Mouse (Mus musculus) CD4-positive, CD25-positive, alpha-beta regulatory T cell, adult 4 months (primary cell): ENCODE data around the gene Acp5. TPM values are rescaled to one million over a fixed set of nuclear protein-coding genes. Genes with fewer than 3 reads are reported as not detected.

Experiments used
- ATAC-seq: one replicate; pipeline ENCODE4 v1.8.0; 2017
- polyA plus RNA-seq, 2 experiments: library from polyadenylated mRNA; unstranded; fragments of 100-300 nt; shearing (Covaris generic); gene quantifications; one replicate each; pipeline ENCODE4 v1.2.1; 2017

Acp5 gene
- polyA plus RNA-seq, 2 experiments from 2014 or later: 221 to 282 TPM

DNA sequence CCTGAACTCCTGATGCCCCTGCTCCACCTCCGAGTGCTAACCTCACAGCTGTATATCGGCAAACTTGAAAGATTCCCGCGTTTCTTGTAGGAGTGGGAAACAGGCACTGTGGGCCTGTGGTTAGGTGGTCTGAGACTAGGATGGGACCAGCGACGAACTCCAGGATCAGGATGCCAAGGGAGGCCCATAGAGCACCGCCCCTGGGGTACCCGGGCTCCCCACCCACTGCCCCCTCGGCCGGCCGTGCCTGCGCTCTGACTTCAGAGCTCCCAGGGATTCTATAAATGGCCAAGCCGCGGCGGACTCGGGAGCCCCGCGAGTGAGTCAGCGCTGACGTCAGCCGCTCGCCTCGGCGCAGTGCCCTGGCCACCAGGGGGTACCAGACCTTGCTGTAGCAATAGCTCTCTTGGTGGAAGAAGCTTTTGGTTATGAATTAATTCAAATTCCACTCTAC lies 39.6 kb downstream of the Acp5 start:
- ATAC-seq: peak; percentile 99

DNA sequence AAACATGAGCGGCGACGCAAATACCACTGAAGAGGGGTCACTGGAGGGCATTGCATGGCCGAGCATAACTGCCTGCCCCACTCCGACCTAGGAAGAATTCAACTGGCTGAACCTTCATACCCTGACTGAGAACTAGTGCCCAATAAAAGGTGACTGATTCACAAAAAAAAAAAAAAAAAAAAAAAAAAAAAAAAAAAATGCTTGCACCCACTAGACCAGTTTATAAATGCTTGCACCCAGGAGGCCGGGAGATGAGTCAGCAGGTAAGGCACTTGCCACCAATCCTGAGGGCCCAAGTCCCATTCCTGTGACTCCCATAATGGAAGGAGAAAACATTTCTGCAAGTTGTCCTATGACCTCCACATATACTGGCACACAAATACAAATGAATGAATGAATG lies 42.8 kb downstream of the Acp5 start:
- no peak for ATAC-seq

DNA sequence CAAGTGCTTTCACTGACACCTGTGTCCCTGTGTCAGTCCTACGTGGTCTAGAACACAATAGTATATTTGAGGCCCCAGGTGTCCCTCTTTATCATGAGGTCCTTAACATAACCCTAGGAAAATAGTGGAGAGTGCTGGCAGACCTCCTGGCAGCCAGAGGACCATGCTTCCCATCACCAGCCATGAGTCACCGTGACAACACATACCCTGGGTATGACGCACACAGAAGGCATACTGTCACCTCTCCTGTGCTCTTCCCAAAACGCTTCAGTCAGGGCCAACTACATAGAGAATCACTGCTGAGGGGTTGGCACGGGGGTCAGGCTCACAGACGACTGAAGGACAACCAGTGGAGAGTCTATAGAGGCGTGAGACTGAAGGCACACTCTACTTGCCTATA lies 45.5 kb downstream of the Acp5 start:
- ATAC-seq: no peak

DNA sequence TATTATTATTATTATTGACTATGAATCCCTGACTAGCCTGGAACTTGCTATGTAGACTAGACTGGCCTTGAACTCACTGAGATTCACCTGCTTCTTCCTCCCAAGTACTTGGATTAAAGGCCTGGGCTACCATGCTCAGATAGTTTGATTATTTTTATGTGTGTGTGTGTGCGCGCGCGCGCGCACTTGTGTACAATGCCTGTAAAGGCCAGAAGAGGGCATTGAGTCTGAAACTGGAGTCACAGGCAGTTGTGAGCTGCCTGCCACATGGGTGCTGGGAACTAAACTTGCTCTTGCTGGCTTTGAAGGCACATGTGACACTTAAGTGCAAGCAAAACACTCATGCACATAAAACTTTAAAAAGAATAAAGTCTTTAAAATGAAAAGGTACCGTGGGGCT lies 46.2 kb downstream of the Acp5 start:
- ATAC-seq: no peak

DNA sequence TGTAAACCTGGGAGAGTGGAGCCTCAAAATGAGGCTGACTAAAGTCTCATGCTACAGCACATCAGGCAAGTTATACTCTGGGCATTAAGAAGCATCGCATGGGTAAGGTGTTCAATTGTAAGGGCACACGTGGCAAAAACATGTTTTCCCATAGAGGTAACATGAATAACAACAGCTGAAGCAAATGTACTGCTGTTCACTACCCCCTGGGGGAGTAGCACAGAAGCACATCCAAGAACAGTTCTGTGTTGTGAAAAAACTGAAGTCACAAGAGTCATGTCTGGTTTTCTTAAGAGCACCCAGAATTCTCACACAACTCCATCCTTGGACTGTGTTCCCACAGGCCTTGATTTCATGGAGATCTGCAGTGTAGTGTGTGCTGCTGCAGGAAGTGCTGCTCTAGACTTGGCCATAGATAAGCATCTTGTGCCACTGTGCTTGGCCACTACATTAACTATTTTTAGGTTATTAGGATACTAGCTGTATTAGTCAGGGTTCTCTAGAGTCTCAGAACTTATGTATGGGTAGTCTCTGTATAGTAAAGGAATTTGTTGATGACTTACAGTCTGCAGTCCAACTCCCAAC lies 48.4 kb downstream of the Acp5 start:
- no peak for ATAC-seq

DNA sequence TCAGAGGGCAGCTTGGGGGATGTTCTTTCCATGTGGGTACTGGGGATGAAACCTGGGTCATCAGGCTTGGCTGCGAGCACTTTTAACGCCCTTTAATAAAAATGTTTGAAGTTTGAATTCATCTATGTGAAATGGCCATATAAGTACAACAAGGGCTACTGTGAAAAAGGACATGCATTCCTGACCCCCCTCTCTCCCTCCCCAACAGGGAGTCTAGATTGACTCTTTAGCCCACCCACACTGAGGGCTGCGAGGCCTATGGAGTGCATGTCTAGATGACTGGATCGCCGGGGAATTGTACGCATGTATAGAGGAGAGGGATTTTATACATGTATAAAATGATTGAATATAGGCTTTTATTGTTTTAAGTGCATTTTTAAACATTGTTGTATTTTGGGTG lies 49.5 kb downstream of the Acp5 start:
- no peak for ATAC-seq

DNA sequence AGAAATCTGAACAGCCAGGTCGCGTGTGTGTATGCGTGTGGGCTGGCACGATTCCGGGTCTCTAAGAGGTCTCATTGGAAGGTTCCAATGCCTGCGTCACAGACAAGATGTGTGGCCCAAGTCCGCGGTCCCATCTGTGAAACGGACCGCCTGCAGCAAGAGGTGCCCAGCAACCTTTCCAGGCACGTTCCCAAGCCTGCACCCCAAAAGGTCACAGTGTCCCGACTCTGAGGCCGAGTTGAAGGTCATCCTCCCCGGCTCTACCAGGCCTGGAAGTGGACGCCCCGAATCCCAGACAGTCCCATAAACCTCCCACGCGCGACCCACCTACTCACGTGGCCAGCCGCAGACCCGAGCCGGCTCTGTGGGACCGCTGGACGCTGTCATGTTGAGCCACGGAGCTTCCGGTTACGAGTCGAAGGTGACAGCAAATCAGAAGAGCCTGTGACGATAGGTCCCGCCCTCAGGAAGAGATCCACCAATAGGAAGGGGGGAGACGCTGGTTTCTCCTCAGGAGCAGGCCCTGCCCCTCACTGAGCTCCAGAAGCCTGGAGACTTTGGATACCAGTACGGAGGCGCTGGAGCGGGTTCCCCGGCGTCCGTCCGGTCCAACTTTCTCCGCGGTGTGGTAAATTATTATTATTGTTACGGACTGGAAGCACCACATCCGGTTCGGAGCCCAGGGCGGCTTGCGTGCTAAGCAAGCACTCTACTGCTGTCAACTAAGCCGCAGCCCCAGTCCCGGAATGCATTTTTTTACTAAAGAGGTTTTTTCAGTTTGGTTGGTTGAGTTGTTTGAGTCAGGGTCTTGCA lies 50.3 kb downstream of the Acp5 start, which contains the start of gene Ecsit:
TSS of gene Ecsit (minus strand) at position 417 of the 813 bp plus-strand sequence.
- peak; percentile 98 for ATAC-seq

DNA sequence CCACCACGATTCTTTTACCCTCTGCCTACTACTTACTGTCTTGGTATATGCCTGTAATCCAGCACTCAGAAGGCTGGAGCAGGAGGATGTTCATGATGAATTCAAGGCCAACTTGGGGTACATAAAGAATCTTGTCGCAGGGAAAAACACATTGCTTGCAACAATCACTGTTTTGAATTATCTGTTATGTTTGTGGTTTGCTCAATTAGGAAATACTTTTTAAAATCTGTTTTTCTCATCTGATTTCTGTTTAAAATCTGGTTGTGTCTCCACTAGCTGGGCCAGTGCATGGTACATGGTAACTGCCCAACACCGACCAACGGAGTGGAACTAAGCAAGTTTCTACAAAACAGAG lies 50.9 kb downstream of the Acp5 start:
- no peak for ATAC-seq

Other genes starting within 250 kb of the Acp5 start
- 10 to 100 TPM in 1 of 2 experiments, 1 to 10 TPM in 1; 8.4 to 11.3 TPM for gene Rab3d, start 217.5 kb downstream of the Acp5 start, polyA plus RNA-seq
- gene Ccdc159, start 208.2 kb downstream of the Acp5 start, polyA plus RNA-seq: under 1 TPM in 1 of 2 experiments, not detected in 1; 0.94 TPM
- 1 to 10 TPM; 8.0 to 8.7 TPM for gene Tmem205, start 208.2 kb downstream of the Acp5 start, polyA plus RNA-seq
- gene Plppr2, start 198.7 kb downstream of the Acp5 start, polyA plus RNA-seq: under 1 TPM; 0.28 to 0.90 TPM
- gene Swsap1, start 180.0 kb downstream of the Acp5 start, polyA plus RNA-seq: 10 to 100 TPM in 1 of 2 experiments, 1 to 10 TPM in 1; 3.2 to 13.5 TPM
- gene Epor, start 172.2 kb downstream of the Acp5 start, polyA plus RNA-seq: not detected
- not detected for gene Rgl3, start 146.3 kb downstream of the Acp5 start, polyA plus RNA-seq
- not detected for gene Ccdc151, start 133.1 kb downstream of the Acp5 start, polyA plus RNA-seq
- gene Prkcsh, start 132.9 kb downstream of the Acp5 start, polyA plus RNA-seq: 10 to 100 TPM; 31.5 to 37.6 TPM
- under 1 TPM in 1 of 2 experiments, not detected in 1; 0.07 TPM for gene Elavl3, start 83.7 kb downstream of the Acp5 start, polyA plus RNA-seq
- not detected for gene Gm49318, start 64.5 kb downstream of the Acp5 start, polyA plus RNA-seq
- gene Zfp653, start 64.3 kb downstream of the Acp5 start, polyA plus RNA-seq: 1 to 10 TPM; 4.7 to 7.3 TPM
- 10 to 100 TPM; 35.8 to 55.9 TPM for gene Ecsit, start 50.3 kb downstream of the Acp5 start, polyA plus RNA-seq
- under 1 TPM in 1 of 2 experiments, not detected in 1; 0.22 TPM for gene Cnn1, start 36.5 kb downstream of the Acp5 start, polyA plus RNA-seq
- 10 to 100 TPM; 76.4 to 95.1 TPM for gene Elof1, start 18.5 kb downstream of the Acp5 start, polyA plus RNA-seq
- 10 to 100 TPM; 45.4 to 48.7 TPM for gene Pigyl, start 21.1 kb upstream of the Acp5 start, polyA plus RNA-seq
- gene Zfp872, start 52.4 kb upstream of the Acp5 start, polyA plus RNA-seq: not detected
- 10 to 100 TPM; 47.0 to 48.9 TPM for gene Zfp809, start 90.0 kb upstream of the Acp5 start, polyA plus RNA-seq
- gene Zfp599, start 124.2 kb upstream of the Acp5 start, polyA plus RNA-seq: 1 to 10 TPM; 7.1 to 7.4 TPM
- 10 to 100 TPM in 1 of 2 experiments, 1 to 10 TPM in 1; 10.0 to 15.8 TPM for gene Zfp810, start 171.9 kb upstream of the Acp5 start, polyA plus RNA-seq